Mouse (Mus musculus): ENCODE measurements at regions not wholly inside any gene's neighbourhood (a gene's known extent, or its start where the extent isn't known, plus 50 kb on each side); places are given as distances from the start of the nearest gene placed in this dataset.
A peak's percentile ranks its signal among the peaks of the same experiment; 100 is the strongest.
"Not testable (repeated sequence)": the region's sequence is repeated elsewhere in the genome, so short reads cannot be mapped to it uniquely, and the experiment has no call there.

GRCm38 (mm10) chr12:3188734-3189275 lies 121.0 kb downstream of the Rab10 start:
- not testable (repeated sequence) for H3K27me3 ChIP-seq (ENCODE audit: control insufficient read depth in 1 of 2, insufficient read depth in 2 of 2, low read length in 2 of 2); H3K27ac ChIP-seq (ENCODE audit: control insufficient read depth, low read depth, low read length); DNase-seq (ENCODE audit: low read depth, low spot score); H3K9me3 ChIP-seq (replicated peaks; ENCODE audit: insufficient read depth, low read length); H3K4me3 ChIP-seq (ENCODE audit: control insufficient read depth in 1 of 2, insufficient read depth in 1 of 2, low read depth in 2 of 2, low read length in 2 of 2); H3K4me1 ChIP-seq (ENCODE audit: control insufficient read depth in 1 of 2, insufficient read depth in 2 of 2, low read length in 2 of 2); H3K79me2 ChIP-seq (ENCODE audit: control insufficient read depth, insufficient read depth, low read length, poor library complexity); H3K9ac ChIP-seq (ENCODE audit: control insufficient read depth, low read depth, low read length, poor library complexity, severe bottlenecking); H3K36me3 ChIP-seq (ENCODE audit: control insufficient read depth in 1 of 2, insufficient read depth in 2 of 2, low read length in 2 of 2)

- peaks cover 0 to 5% of the 10 kb centered on the region in 2 experiments; a peak in 2 of 4 replicates for H3K36me3 ChIP-seq (ENCODE audit: control insufficient read depth in 1 of 2, insufficient read depth in 2 of 2, low read length in 2 of 2)
- H3K4me1 ChIP-seq (ENCODE audit: control insufficient read depth in 1 of 2, insufficient read depth in 2 of 2, low read length in 2 of 2): peaks cover 0 to 2% of the 10 kb centered on the region in 2 experiments; a peak in 2 of 4 replicates
- H3K4me3 ChIP-seq (ENCODE audit: control insufficient read depth in 1 of 2, insufficient read depth in 1 of 2, low read depth in 2 of 2, low read length in 2 of 2): no peak overlapping the region
- no peaks in the 10 kb centered on the region for H3K79me2 ChIP-seq (ENCODE audit: control insufficient read depth, insufficient read depth, low read length, poor library complexity)
- no peak overlapping the region for H3K27ac ChIP-seq (ENCODE audit: control insufficient read depth, low read depth, low read length)
- TF ChIP-seq MYB (IDR thresholded peaks at IDR 0.05; ENCODE audit: low read depth, low read length): no peak
- no peak for TF ChIP-seq MYC (IDR thresholded peaks at IDR 0.05; ENCODE audit: low read depth, low read length)
- TF ChIP-seq MAFK (IDR thresholded peaks at IDR 0.05; ENCODE audit: borderline replicate concordance, low read depth, low read length): no peak
- no peak for TF ChIP-seq CHD1 (IDR thresholded peaks at IDR 0.05; ENCODE audit: low read depth, low read length)
- no peak for TF ChIP-seq ZKSCAN1 (IDR thresholded peaks at IDR 0.05; ENCODE audit: low read depth, low read length)
- peak; percentile 41 for TF ChIP-seq TAL1 (IDR thresholded peaks at IDR 0.05; ENCODE audit: low read length)
- TF ChIP-seq SMC3 (IDR thresholded peaks at IDR 0.05; ENCODE audit: low read depth, low read length): no peak
- no peak for TF ChIP-seq HCFC1 (IDR thresholded peaks at IDR 0.05; ENCODE audit: low read depth, low read length)
- no peak for TF ChIP-seq UBTF (IDR thresholded peaks at IDR 0.05; ENCODE audit: borderline replicate concordance, insufficient read depth, low read depth, low read length)
- no peak for TF ChIP-seq CHD2 (IDR thresholded peaks at IDR 0.05; ENCODE audit: low read length)
- no peak for TF ChIP-seq RCOR1 (IDR thresholded peaks at IDR 0.05; ENCODE audit: low read depth, low read length)
- peak; percentile 24; the same call in 1 of the 2 replicates for TF ChIP-seq TCF12 (IDR thresholded peaks at IDR 0.05; ENCODE audit: low read depth, low read length)
- no peak for TF ChIP-seq CTCF (IDR thresholded peaks at IDR 0.05 in 2 of 3, conservative IDR thresholded peaks at IDR 0.05 in 1 of 3; ENCODE audit: control insufficient read depth in 1 of 3, insufficient read depth in 1 of 3, low read depth in 2 of 3, low read length in 3 of 3, poor library complexity in 1 of 3, severe bottlenecking in 1 of 3)
- TF ChIP-seq SIN3A (IDR thresholded peaks at IDR 0.05; ENCODE audit: low read length): no peak
- TF ChIP-seq MAX (IDR thresholded peaks at IDR 0.05; ENCODE audit: low read length): no peak
- TF ChIP-seq BHLHE40 (IDR thresholded peaks at IDR 0.05; ENCODE audit: borderline replicate concordance, low read depth, low read length): no peak
- TF ChIP-seq POLR2AphosphoS5 (IDR thresholded peaks at IDR 0.05; ENCODE audit: borderline replicate concordance, low read depth, low read length): no peak
- TF ChIP-seq MEF2A (IDR thresholded peaks at IDR 0.05; ENCODE audit: extremely low read depth, insufficient replicate concordance, low read depth, low read length, poor library complexity, severe bottlenecking): no peak
- TF ChIP-seq GATA1 (IDR thresholded peaks at IDR 0.05; ENCODE audit: low read depth, low read length): peak; percentile 31; the same call in 1 of the 2 replicates
- peak; percentile 54 to 63; a peak in 3 of 4 replicates for TF ChIP-seq EP300 (IDR thresholded peaks at IDR 0.05; ENCODE audit: low read depth in 1 of 2, low read length in 2 of 2)
- TF ChIP-seq KAT2A (conservative IDR thresholded peaks at IDR 0.05; ENCODE audit: low read depth, low read length): no peak
- TF ChIP-seq ETS1 (IDR thresholded peaks at IDR 0.05; ENCODE audit: low read depth, low read length): no peak
- no peak for TF ChIP-seq MAZ (IDR thresholded peaks at IDR 0.05; ENCODE audit: low read depth, low read length)
- TF ChIP-seq NELFE (IDR thresholded peaks at IDR 0.05; ENCODE audit: low read depth, low read length): no peak
- TF ChIP-seq NRF1 (IDR thresholded peaks at IDR 0.05; ENCODE audit: insufficient read depth, low read depth, low read length, poor library complexity, severe bottlenecking): no peak
- DNase-seq (ENCODE audit: low read depth, low spot score): peak; percentile 42
- no peaks in the 10 kb centered on the region for H3K9me3 ChIP-seq (replicated peaks; ENCODE audit: insufficient read depth, low read length)
- no peaks in the 10 kb centered on the region for H3K27me3 ChIP-seq (ENCODE audit: control insufficient read depth in 1 of 2, insufficient read depth in 2 of 2, low read length in 2 of 2)
- H3K9ac ChIP-seq (ENCODE audit: control insufficient read depth, low read depth, low read length, poor library complexity, severe bottlenecking): no peak overlapping the region
Observed at GRCm38 (mm10) chr12:3188137-3188536, 121.6 kb downstream of the Rab10 start.

Measured in MEL (cell line).